Mouse (Mus musculus) heart, adult 2 months (tissue): ENCODE measurements at regions not wholly inside any gene's neighbourhood (a gene's known extent, or its start where the extent isn't known, plus 50 kb on each side); places are given as distances from the start of the nearest gene placed in this dataset.
A peak's percentile ranks its signal among the peaks of the same experiment; 100 is the strongest.

Experiments
- DNase-seq, 2 experiments: peaks; one replicate each; pipeline ENCODE4 v3.0.0; 2021
- H3K27ac ChIP-seq: fragments of 200-600 bp; 2 replicates; pipeline ENCODE4 v1.8.1; 2022
- H3K27me3 ChIP-seq: fragments of 200-500 bp; 2 replicates; pipeline ENCODE4 v1.6.1; 2012; ENCODE audit warnings: mild to moderate bottlenecking, low read length, inconsistent platforms, mixed read lengths; ENCODE audit not compliant: control insufficient read depth, insufficient read depth
- H3K36me3 ChIP-seq: fragments of 200-500 bp; 2 replicates; pipeline ENCODE4 v1.6.1; 2012; ENCODE audit warnings: low read length, inconsistent platforms; ENCODE audit not compliant: control insufficient read depth, insufficient read depth
- H3K4me1 ChIP-seq: fragments of 200-500 bp; 2 replicates; pipeline ENCODE4 v1.6.1; 2011; ENCODE audit warnings: low read length; ENCODE audit not compliant: control insufficient read depth, insufficient read depth
- H3K4me3 ChIP-seq: fragments of 200-600 bp; 2 replicates; pipeline ENCODE4 v1.8.1; 2022
- H3K79me2 ChIP-seq: fragments of 200-500 bp; replicated peaks from 2 replicates; pipeline ENCODE4 v1.6.1; 2012; ENCODE audit warnings: mild to moderate bottlenecking, inconsistent platforms, low read length, moderate library complexity, mixed read lengths; ENCODE audit not compliant: control insufficient read depth, insufficient read depth
- H3K9ac ChIP-seq: fragments of 200-500 bp; 2 replicates; pipeline ENCODE4 v1.6.1; 2012; ENCODE audit warnings: low read depth, mild to moderate bottlenecking, control low read depth, inconsistent platforms, low read length, mixed read lengths
- CTCF ChIP-seq: fragments of 200-600 bp; IDR thresholded peaks from 2 replicates; pipeline ENCODE4 v1.8.1; 2022; ENCODE audit warnings: antibody characterized with exemption, mild to moderate bottlenecking, moderate library complexity
- EP300 ChIP-seq: fragments of 200-500 bp; IDR thresholded peaks from 2 replicates; pipeline ENCODE4 v1.6.1; 2011; ENCODE audit warnings: low read depth, low read length, control low read depth; ENCODE audit not compliant: insufficient read depth
- POLR2A ChIP-seq: fragments of 200-500 bp; IDR thresholded peaks from 2 replicates; pipeline ENCODE4 v1.6.1; 2011; ENCODE audit warnings: mild to moderate bottlenecking, low read depth, low read length, control low read depth; ENCODE audit not compliant: insufficient read depth
- WGBS: fragments of 180-500 bp; shearing (Covaris S2); methylation state at CpG from one replicate; pipeline ENCODE4 v1.1.7; 2018; 5-methylcytosine and 5-hydroxymethylcytosine counted together
- intact Hi-C: fragments of 180-260 bp; cut with DNase I; formaldehyde crosslinking; loops from one replicate; pipeline ENCODE4 v1.15.1; 2025

- TF ChIP-seq EP300 (no peak), POLR2A (no peak), CTCF (no peak)
- no peaks in the 10 kb centered on the region for H3K4me1 ChIP-seq
- DNase-seq: no peak
- H3K27me3 ChIP-seq: no peaks in the 10 kb centered on the region
- no peaks in the 10 kb centered on the region for H3K79me2 ChIP-seq
- WGBS: 79% methylated on average over 9 of the region's 9 CpGs
- H3K4me3 ChIP-seq: no peak overlapping the region
- no peak overlapping the region for H3K27ac ChIP-seq
- no peaks in the 10 kb centered on the region for H3K36me3 ChIP-seq
- H3K9ac ChIP-seq: no peak overlapping the region
- intact Hi-C loops: loop anchor here (5.0 to 10.0 kb wide), 4 partner anchors 77 to 599 kb away; partner anchors contain the start of gene Fam13c
Observed at GRCm38 (mm10) chr10:70365504-70365903, 74.8 kb upstream of the Fam13c start.

- intact Hi-C loops: loop anchor here (1.0 to 10.0 kb wide), 6 partner anchors 74 to 597 kb away; partner anchors contain the start of gene Fam13c
- H3K27ac ChIP-seq: no peak overlapping the region
- DNase-seq: no peak
- no peaks in the 10 kb centered on the region for H3K27me3 ChIP-seq
- no peak overlapping the region for H3K4me3 ChIP-seq
- no peak overlapping the region for H3K9ac ChIP-seq
- H3K79me2 ChIP-seq: no peaks in the 10 kb centered on the region
- 78% methylated on average over 11 of the region's 11 CpGs for WGBS
- TF ChIP-seq POLR2A (no peak), EP300 (no peak), CTCF (no peak)
- no peaks in the 10 kb centered on the region for H3K36me3 ChIP-seq
- H3K4me1 ChIP-seq: no peaks in the 10 kb centered on the region
Observed at GRCm38 (mm10) chr10:70367866-70368265, 72.4 kb upstream of the Fam13c start.

GRCm38 (mm10) chr10:70368685-70369084 is 71.6 kb upstream of the Fam13c start:
- TF ChIP-seq POLR2A (no peak), CTCF (peak; percentile 87), EP300 (peak; percentile 84)
- peak; percentile 59 to 80 for DNase-seq
- no peaks in the 10 kb centered on the region for H3K27me3 ChIP-seq
- intact Hi-C loops: loop anchor here (1.0 to 10.0 kb wide), 6 partner anchors 74 to 596 kb away; partner anchors contain the start of gene Fam13c
- H3K27ac ChIP-seq: no peak overlapping the region
- H3K36me3 ChIP-seq: no peaks in the 10 kb centered on the region
- WGBS: 24% methylated on average over 7 of the region's 7 CpGs
- no peaks in the 10 kb centered on the region for H3K4me1 ChIP-seq
- H3K79me2 ChIP-seq: no peaks in the 10 kb centered on the region
- H3K4me3 ChIP-seq: no peak overlapping the region
- no peak overlapping the region for H3K9ac ChIP-seq

- Histone ChIP-seq H3K4me3 (no peak overlapping the region), H3K79me2 (no peaks in the 10 kb centered on the region), H3K27me3 (no peaks in the 10 kb centered on the region), H3K27ac (no peak overlapping the region), H3K9ac (no peak overlapping the region), H3K4me1 (no peaks in the 10 kb centered on the region), H3K36me3 (no peaks in the 10 kb centered on the region)
- WGBS: 79% methylated on average over 6 of the region's 6 CpGs
- intact Hi-C loops: no loop called here
- no peak for DNase-seq
- TF ChIP-seq EP300 (no peak), POLR2A (no peak), CTCF (no peak)
Observed at GRCm38 (mm10) chr10:70372411-70373136, 67.7 kb upstream of the Fam13c start.

GRCm38 (mm10) chr10:70373207-70373606 is 67.1 kb upstream of the Fam13c start:
- no peak overlapping the region for H3K27ac ChIP-seq
- DNase-seq: no peak
- H3K27me3 ChIP-seq: no peaks in the 10 kb centered on the region
- TF ChIP-seq EP300 (no peak), CTCF (no peak), POLR2A (no peak)
- H3K4me3 ChIP-seq: no peak overlapping the region
- no peaks in the 10 kb centered on the region for H3K79me2 ChIP-seq
- H3K9ac ChIP-seq: no peak overlapping the region
- intact Hi-C loops: no loop called here
- WGBS: 85% methylated on average over 8 of the region's 8 CpGs
- no peaks in the 10 kb centered on the region for H3K4me1 ChIP-seq
- H3K36me3 ChIP-seq: no peaks in the 10 kb centered on the region

- TF ChIP-seq EP300: no peak
- no peak for TF ChIP-seq POLR2A
- no peak for TF ChIP-seq CTCF
- no peaks in the 10 kb centered on the region for H3K79me2 ChIP-seq
- WGBS: 76% methylated on average over 5 of the region's 5 CpGs
- H3K4me1 ChIP-seq: no peaks in the 10 kb centered on the region
- no peaks in the 10 kb centered on the region for H3K27me3 ChIP-seq
- no peak overlapping the region for H3K27ac ChIP-seq
- H3K36me3 ChIP-seq: no peaks in the 10 kb centered on the region
- no peak for DNase-seq
- no peak overlapping the region for H3K4me3 ChIP-seq
- intact Hi-C loops: no loop called here
- H3K9ac ChIP-seq: no peak overlapping the region
Observed at GRCm38 (mm10) chr10:70373836-70374235, 66.4 kb upstream of the Fam13c start.
